1 mouse cellular context compared by ENCODE assay signal in the genomic region with DNA sequence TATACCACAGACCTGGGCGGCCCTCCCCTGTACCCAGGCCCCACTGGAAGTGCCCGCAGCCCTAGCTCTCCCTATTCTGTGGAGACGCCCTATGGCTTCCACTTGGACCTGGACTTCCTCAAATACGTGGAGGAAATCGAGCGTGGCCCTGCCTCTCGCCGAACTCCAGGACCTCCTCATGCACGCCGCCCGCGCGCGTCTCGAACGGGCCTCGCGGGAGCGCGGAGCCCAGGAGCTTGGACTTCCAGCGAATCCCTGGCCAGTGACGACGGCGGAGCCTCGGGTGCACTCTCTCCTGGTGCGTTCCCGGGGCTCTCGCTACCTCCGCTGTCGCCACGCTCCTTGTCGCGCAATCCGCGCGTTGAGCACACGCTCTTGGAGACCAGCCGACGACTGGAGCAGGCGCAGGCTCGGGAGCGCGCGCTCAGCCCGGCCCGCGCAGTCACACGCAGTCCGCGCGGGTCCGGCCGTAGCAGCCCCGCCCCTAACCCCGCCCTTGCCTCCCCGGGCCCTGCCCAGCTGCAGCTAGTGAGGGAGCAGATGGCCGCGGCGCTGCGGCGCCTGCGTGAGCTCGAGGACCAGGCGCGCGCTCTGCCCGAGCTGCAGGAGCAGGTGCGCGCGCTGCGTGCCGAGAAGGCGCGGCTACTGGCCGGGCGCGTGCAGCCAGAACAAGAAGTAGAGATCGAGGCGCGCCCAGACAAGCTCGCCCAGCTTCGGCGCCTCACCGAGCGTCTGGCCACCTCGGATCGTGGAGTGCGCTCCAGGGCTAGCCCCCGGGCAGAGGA.
TF ChIP-seq lines count a peak whose summit lies in the region.

No protein-coding gene starts in this region.

TF ChIP-seq in myocyte, 11 proteins besides CTCF, POLR2A, EP300 and RAD21 (continued from another document):
- TF ChIP-seq USF1 (IDR thresholded peaks at IDR 0.05; ENCODE audit: low read depth) (no peak), TCF12 (IDR thresholded peaks at IDR 0.05; ENCODE audit: insufficient read depth, poor library complexity, severe bottlenecking) (no peak), MAX (IDR thresholded peaks at IDR 0.05; ENCODE audit: low read depth) (no peak), MYOD1 (IDR thresholded peaks at IDR 0.05; ENCODE audit: control insufficient read depth in 1 of 3, insufficient read length in 2 of 3, low read depth in 2 of 3) (peak in 2 of 3 experiments; percentile 68 to 90), POLR2AphosphoS2 (IDR thresholded peaks at IDR 0.05; ENCODE audit: insufficient read length, low read depth) (peak; percentile 86)
TF ChIP-seq in myocyte: peak in this region for 4.
